ENCODE assay signal across 8 mouse cellular contexts in the genomic region with DNA sequence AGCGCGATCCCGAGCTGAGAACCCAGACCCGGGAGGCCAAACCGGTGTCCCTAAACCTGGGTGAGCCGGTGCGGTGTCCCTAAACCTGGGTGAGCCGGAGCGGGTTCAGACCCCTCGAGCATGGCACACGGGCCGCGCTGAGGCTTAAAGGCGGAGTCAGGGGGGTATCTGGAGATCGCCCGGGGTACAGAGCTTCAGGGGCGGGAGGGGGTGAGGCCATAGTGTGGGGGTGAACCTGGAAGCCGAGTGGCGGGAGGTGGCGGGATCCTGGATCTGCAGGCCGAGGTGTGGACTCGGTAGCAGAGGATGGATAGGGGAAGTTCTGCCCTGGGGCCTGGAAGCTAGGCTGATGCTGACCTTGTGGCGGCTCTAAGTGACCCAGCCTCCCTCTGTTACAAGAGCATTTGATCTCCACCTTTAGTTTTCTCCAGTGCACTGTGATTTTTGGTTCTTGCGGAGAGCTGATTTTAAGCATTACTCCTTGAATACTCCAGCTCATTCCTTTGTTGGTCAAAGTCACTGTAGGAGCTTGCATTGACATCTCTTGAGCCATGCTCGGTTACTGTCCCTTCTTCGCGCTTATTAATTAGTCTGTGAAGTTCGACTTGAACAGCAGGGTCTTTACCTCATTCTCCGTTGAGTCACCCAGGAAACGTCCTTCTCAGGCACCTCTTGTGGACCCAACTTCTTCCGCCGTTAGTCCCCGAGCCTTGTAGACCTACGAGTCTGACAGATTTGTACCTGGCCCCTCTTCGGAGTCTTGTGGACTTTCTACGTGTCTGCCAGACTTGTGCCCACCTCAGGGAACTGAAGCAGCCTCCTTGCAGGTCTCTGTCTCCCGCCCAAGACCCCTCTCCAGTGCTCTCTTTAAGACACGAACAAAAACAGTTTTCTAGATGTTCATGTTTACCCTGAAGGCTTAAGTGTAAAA. TPM values are rescaled to one million over a fixed set of nuclear protein-coding genes. Genes with fewer than 3 reads are reported as not detected.
DNase-seq lines count a peak whose midpoint lies in the region; ATAC-seq and TF ChIP-seq lines count a peak whose summit lies in the region.

No protein-coding gene starts in this region.

- DNase-seq in adrenal gland, postnatal 10 days, result peak; percentile 50
- DNase-seq in adrenal gland, postnatal 14 days, result no peak
- peak; percentile 43 for DNase-seq in 3T3-L1 (ENCODE audit: low read depth, low spot score)
- DNase-seq in embryo, embryonic 10.5 days (ENCODE audit: low spot score), result peak; percentile 62
- peak; percentile 43 for DNase-seq in lung, embryonic 14.5 days
- no peak for DNase-seq in left cerebral cortex, adult 11 months (ENCODE audit: low spot score)

- peak overlapping the region; percentile 88 for H3K9ac ChIP-seq in hindbrain, embryonic 15.5 days
- H3K9ac ChIP-seq in lung, embryonic 14.5 days, result peak overlapping the region; percentile 83

- peak overlapping the region; percentile 94 for H3K27ac ChIP-seq in hindbrain, embryonic 15.5 days (replicated peaks)
- H3K27ac ChIP-seq in lung, embryonic 14.5 days (ENCODE audit: low read depth), result peak overlapping the region; percentile 93
- H3K27ac ChIP-seq in olfactory bulb, adult 2 months (ENCODE audit: insufficient read depth, low read depth, low read length), result peak overlapping the region; percentile 35; the same call in 1 of the 2 replicates

- no peaks in the 10 kb centered on the region for H3K36me3 ChIP-seq in hindbrain, embryonic 15.5 days
- H3K36me3 ChIP-seq in lung, embryonic 14.5 days (ENCODE audit: insufficient read depth), result no peaks in the 10 kb centered on the region

- H3K4me3 ChIP-seq in hindbrain, embryonic 15.5 days, result peak overlapping the region; percentile 79
- peak overlapping the region; percentile 76 for H3K4me3 ChIP-seq in lung, embryonic 14.5 days (ENCODE audit: low read depth, low read length)
- H3K4me3 ChIP-seq in olfactory bulb, adult 2 months (ENCODE audit: insufficient read depth, low read depth, low read length), result peak overlapping the region; percentile 68

- no peak for TF ChIP-seq POLR2A in olfactory bulb, adult 2 months (IDR thresholded peaks at IDR 0.05; ENCODE audit: insufficient read depth, low read depth, low read length)

- peaks cover 23% of the 10 kb centered on the region for H3K4me1 ChIP-seq in hindbrain, embryonic 15.5 days (replicated peaks)
- peaks cover 7% of the 10 kb centered on the region; the same call in 1 of the 2 replicates for H3K4me1 ChIP-seq in lung, embryonic 14.5 days (ENCODE audit: insufficient read depth)
- H3K4me1 ChIP-seq in olfactory bulb, adult 2 months (ENCODE audit: control insufficient read depth, insufficient read depth, low read length), result peaks cover 4% of the 10 kb centered on the region

- H3K9me3 ChIP-seq in hindbrain, embryonic 15.5 days, result no peaks in the 10 kb centered on the region
- H3K9me3 ChIP-seq in lung, embryonic 14.5 days (ENCODE audit: low read depth, low read length), result no peaks in the 10 kb centered on the region

- peak overlapping the region; percentile 80 for H3K4me2 ChIP-seq in hindbrain, embryonic 15.5 days
- H3K4me2 ChIP-seq in lung, embryonic 14.5 days, result peak overlapping the region; percentile 98

- peak; percentile 67 for ATAC-seq in hindbrain, embryonic 15.5 days (ENCODE audit: low FRiP score, low read depth)
- ATAC-seq in lung, embryonic 14.5 days (ENCODE audit: insufficient read depth), result peak; percentile 51

- no peak for TF ChIP-seq CTCF in lung, embryonic 14.5 days (IDR thresholded peaks at IDR 0.05; ENCODE audit: low read depth)
- TF ChIP-seq CTCF in olfactory bulb, adult 2 months (IDR thresholded peaks at IDR 0.05; ENCODE audit: insufficient read depth, low read depth, low read length), result no peak

- H3K27me3 ChIP-seq in hindbrain, embryonic 15.5 days, result no peaks in the 10 kb centered on the region
- H3K27me3 ChIP-seq in lung, embryonic 14.5 days (ENCODE audit: insufficient read depth, low read length), result no peaks in the 10 kb centered on the region

- under 1% methylated on average over 38 of the region's 38 CpGs for WGBS in hindbrain, embryonic 15.5 days
- under 1% methylated on average over 38 of the region's 38 CpGs for WGBS in lung, embryonic 14.5 days
- under 1% methylated on average over 38 of the region's 38 CpGs for WGBS in olfactory bulb, adult 2 months

RNA-seq across cellular contexts. Expression of a gene that starts 0.9 kb away (rescaled TPM):
- 10 to 100 TPM; 18.0 to 21.8 TPM for total RNA-seq in adrenal gland, postnatal 10 days (2021)
- 18.6 and 20.2 TPM in 2 replicates for total RNA-seq in adrenal gland, postnatal 14 days (2021)
- polyA plus RNA-seq in hindbrain, embryonic 15.5 days (2015; fragmentation: Nextera tagmentation; extraction: Ambion mirVana), result 196 and 204 TPM in 2 replicates
- polyA plus RNA-seq in lung, embryonic 14.5 days (2014; fragmentation: Nextera tagmentation; extraction: Ambion mirVana), result 84.1 and 86.7 TPM in 2 replicates
- not detected in 2 replicates for polyA plus RNA-seq in olfactory bulb, adult 2 months (2012; ENCODE audit: insufficient read depth, insufficient read length, low replicate concordance, missing spikeins)

RNA-seq across cellular contexts. Expression of a gene that starts 0.9 kb away (rescaled TPM):
- 10 to 100 TPM; 12.0 to 17.4 TPM for total RNA-seq in adrenal gland, postnatal 10 days (2021)
- 10.5 and 13.3 TPM in 2 replicates for total RNA-seq in adrenal gland, postnatal 14 days (2021)
- polyA plus RNA-seq in hindbrain, embryonic 15.5 days (2015; fragmentation: Nextera tagmentation; extraction: Ambion mirVana), result 7.4 and 8.8 TPM in 2 replicates
- 11.2 and 11.4 TPM in 2 replicates for polyA plus RNA-seq in lung, embryonic 14.5 days (2014; fragmentation: Nextera tagmentation; extraction: Ambion mirVana)
- polyA plus RNA-seq in olfactory bulb, adult 2 months (2012; ENCODE audit: insufficient read depth, insufficient read length, low replicate concordance, missing spikeins), result not detected in 2 replicates

Comparison
In these comparisons a context has a peak if more than half of its experiments do, and no peak if none do; other contexts are left out.
1. DNase-seq: peak in adrenal gland, postnatal 10 days (single experiment), 3T3-L1 (single experiment), embryo, embryonic 10.5 days (single experiment) and lung, embryonic 14.5 days (single experiment); none in adrenal gland, postnatal 14 days (single experiment) and left cerebral cortex, adult 11 months (single experiment).
2. H3K27ac ChIP-seq: peak in every context shown above with its lines; median percentile 94 in hindbrain, embryonic 15.5 days; 93 in lung, embryonic 14.5 days; 35 in olfactory bulb, adult 2 months.
3. Peak in every context shown above with its lines, with median percentiles within 50 percentile points of each other: H3K4me3 ChIP-seq.